Mouse (Mus musculus) midbrain, embryonic 16.5 days (tissue): ENCODE results near the gene Tvp23b. TPM values are rescaled to one million over a fixed set of nuclear protein-coding genes. Genes with fewer than 3 reads are reported as not detected.

Source experiments
- ATAC-seq: fragments of 200-750 bp; cut with Nextera tagmentation; 2 replicates; pipeline ENCODE4 v1.8.0; 2017; ENCODE audit warnings: moderate TSS enrichment
- H3K27ac ChIP-seq: fragments of 300-500 bp; sonication (generic); 2 replicates; pipeline ENCODE4 v1.5.1; 2014; ENCODE audit warnings: mild to moderate bottlenecking, low read length, mixed read lengths
- H3K27me3 ChIP-seq: fragments of 300-500 bp; sonication (generic); 2 replicates; pipeline ENCODE4 v1.6.1; 2014; ENCODE audit warnings: low read depth, low read length, mixed read lengths; ENCODE audit not compliant: control insufficient read depth, insufficient read depth
- H3K36me3 ChIP-seq: fragments of 300-500 bp; sonication (generic); 2 replicates; pipeline ENCODE4 v1.6.1; 2014; ENCODE audit warnings: mild to moderate bottlenecking, low read length, moderate library complexity, mixed read lengths; ENCODE audit not compliant: control insufficient read depth, insufficient read depth
- H3K4me1 ChIP-seq: fragments of 300-500 bp; sonication (generic); 2 replicates; pipeline ENCODE4 v1.6.1; 2014; ENCODE audit warnings: mild to moderate bottlenecking, low read length, mixed read lengths; ENCODE audit not compliant: control insufficient read depth, insufficient read depth
- H3K4me2 ChIP-seq: fragments of 300-500 bp; sonication (generic); 2 replicates; pipeline ENCODE4 v1.6.1; 2014; ENCODE audit warnings: mild to moderate bottlenecking, low read length, mixed read lengths
- H3K4me3 ChIP-seq: fragments of 300-500 bp; sonication (generic); 2 replicates; pipeline ENCODE4 v1.5.1; 2014; ENCODE audit warnings: low read depth, mild to moderate bottlenecking, low read length, moderate library complexity, mixed read lengths
- H3K9ac ChIP-seq: fragments of 300-500 bp; sonication (generic); 2 replicates; pipeline ENCODE4 v1.6.1; 2014; ENCODE audit warnings: low read depth, low read length, mixed read lengths
- H3K9me3 ChIP-seq: fragments of 300-500 bp; sonication (generic); replicated peaks from 2 replicates; pipeline ENCODE4 v1.6.1; 2014; ENCODE audit warnings: mild to moderate bottlenecking, low read length, mixed read lengths; ENCODE audit not compliant: control insufficient read depth, poor library complexity, severe bottlenecking
- WGBS: fragments of 180-500 bp; shearing (Covaris S2); extraction: QIAGEN DNeasy Blood & Tissue Kit; methylation state at CpG from one replicate; pipeline ENCODE4 v1.1.7; 2014; 5-methylcytosine and 5-hydroxymethylcytosine counted together
- polyA plus RNA-seq: library from polyadenylated mRNA; unstranded; fragments of >200 nt; fragmentation: Nextera tagmentation; extraction: Ambion mirVana; gene quantifications from 2 replicates; pipeline ENCODE4 v1.2.1, GENCODE M21; 2015

Tvp23b gene
- polyA plus RNA-seq, 1 experiment from 2014 or later, result 68.0 TPM

GRCm38 (mm10) chr11:62911362-62911761 lies 32.1 kb downstream of the Tvp23b start:
- H3K4me2 ChIP-seq, result no peak overlapping the region
- no peak overlapping the region for H3K4me3 ChIP-seq
- ATAC-seq, result no peak
- no peaks in the 10 kb centered on the region for H3K36me3 ChIP-seq
- no peaks in the 10 kb centered on the region for H3K4me1 ChIP-seq
- H3K27ac ChIP-seq, result no peak overlapping the region
- no peaks in the 10 kb centered on the region for H3K27me3 ChIP-seq
- WGBS, result 34% methylated on average over 8 of the region's 8 CpGs
- H3K9me3 ChIP-seq, result no peaks in the 10 kb centered on the region
- H3K9ac ChIP-seq, result no peak overlapping the region

- no peaks in the 10 kb centered on the region for H3K9me3 ChIP-seq
- 90% methylated on average over 2 of the region's 2 CpGs for WGBS
- no peak overlapping the region for H3K9ac ChIP-seq
- no peaks in the 10 kb centered on the region for H3K36me3 ChIP-seq
- H3K4me3 ChIP-seq, result no peak overlapping the region
- no peaks in the 10 kb centered on the region for H3K27me3 ChIP-seq
- H3K27ac ChIP-seq, result no peak overlapping the region
- ATAC-seq, result no peak
- no peak overlapping the region for H3K4me2 ChIP-seq
- H3K4me1 ChIP-seq, result no peaks in the 10 kb centered on the region
Observed at GRCm38 (mm10) chr11:62913141-62913540, 33.9 kb downstream of the Tvp23b start.

GRCm38 (mm10) chr11:62914532-62914931 lies 35.3 kb downstream of the Tvp23b start:
- Histone ChIP-seq H3K9ac (no peak overlapping the region), H3K9me3 (no peaks in the 10 kb centered on the region), H3K4me1 (no peaks in the 10 kb centered on the region), H3K4me3 (no peak overlapping the region), H3K36me3 (no peaks in the 10 kb centered on the region), H3K27me3 (no peaks in the 10 kb centered on the region), H3K27ac (no peak overlapping the region), H3K4me2 (no peak overlapping the region)
- ATAC-seq, result no peak
- 68% methylated on average over 6 of the region's 6 CpGs for WGBS

- H3K9ac ChIP-seq, result no peak overlapping the region
- no peak overlapping the region for H3K4me2 ChIP-seq
- no peak for ATAC-seq
- H3K27ac ChIP-seq, result no peak overlapping the region
- no peaks in the 10 kb centered on the region for H3K9me3 ChIP-seq
- 90% methylated on average over 2 of the region's 2 CpGs for WGBS
- no peaks in the 10 kb centered on the region for H3K36me3 ChIP-seq
- no peak overlapping the region for H3K4me3 ChIP-seq
- H3K4me1 ChIP-seq, result no peaks in the 10 kb centered on the region
- H3K27me3 ChIP-seq, result no peaks in the 10 kb centered on the region
Observed at GRCm38 (mm10) chr11:62915486-62915885, 36.2 kb downstream of the Tvp23b start.

- H3K9me3 ChIP-seq, result no peaks in the 10 kb centered on the region
- no peaks in the 10 kb centered on the region for H3K36me3 ChIP-seq
- WGBS, result 49% methylated on average over 2 of the region's 2 CpGs
- no peak for ATAC-seq
- no peaks in the 10 kb centered on the region for H3K4me1 ChIP-seq
- H3K27ac ChIP-seq, result no peak overlapping the region
- H3K9ac ChIP-seq, result no peak overlapping the region
- H3K4me3 ChIP-seq, result no peak overlapping the region
- no peak overlapping the region for H3K4me2 ChIP-seq
- no peaks in the 10 kb centered on the region for H3K27me3 ChIP-seq
Observed at GRCm38 (mm10) chr11:62916765-62917164, 37.5 kb downstream of the Tvp23b start.

- Histone ChIP-seq H3K27ac (no peak overlapping the region), H3K4me3 (peak overlapping the region; percentile 22), H3K4me1 (no peaks in the 10 kb centered on the region), H3K9me3 (no peaks in the 10 kb centered on the region), H3K9ac (no peak overlapping the region), H3K4me2 (peak overlapping the region; percentile 43; the same call in 1 of the 2 replicates), H3K27me3 (no peaks in the 10 kb centered on the region), H3K36me3 (no peaks in the 10 kb centered on the region)
- WGBS, result 79% methylated on average over 6 of the region's 6 CpGs
- no peak for ATAC-seq
Observed at GRCm38 (mm10) chr11:62919946-62920742, 40.9 kb downstream of the Tvp23b start.

- H3K4me1 ChIP-seq, result no peaks in the 10 kb centered on the region
- H3K36me3 ChIP-seq, result no peaks in the 10 kb centered on the region
- H3K4me2 ChIP-seq, result peak overlapping the region; percentile 43
- 28% methylated on average over 5 of the region's 6 CpGs for WGBS
- H3K27me3 ChIP-seq, result no peaks in the 10 kb centered on the region
- H3K9ac ChIP-seq, result no peak overlapping the region
- H3K4me3 ChIP-seq, result peak overlapping the region; percentile 22
- ATAC-seq, result no peak
- H3K27ac ChIP-seq, result no peak overlapping the region
- H3K9me3 ChIP-seq, result no peaks in the 10 kb centered on the region
Observed at GRCm38 (mm10) chr11:62920743-62921050, 41.4 kb downstream of the Tvp23b start.

- H3K36me3 ChIP-seq, result no peaks in the 10 kb centered on the region
- 28% methylated on average over 25 of the region's 25 CpGs for WGBS
- H3K9me3 ChIP-seq, result no peaks in the 10 kb centered on the region
- H3K9ac ChIP-seq, result no peak overlapping the region; the same call in 1 of the 2 replicates
- ATAC-seq, result peak; percentile 91
- peak overlapping the region; percentile 43 for H3K4me2 ChIP-seq
- H3K4me3 ChIP-seq, result peak overlapping the region; percentile 22
- H3K27ac ChIP-seq, result peak overlapping the region; percentile 38
- no peaks in the 10 kb centered on the region for H3K27me3 ChIP-seq
- H3K4me1 ChIP-seq, result no peaks in the 10 kb centered on the region
Observed at GRCm38 (mm10) chr11:62921052-62921977, 42.1 kb downstream of the Tvp23b start.
